Mouse (Mus musculus) gastrocnemius, adult 18-20 months (tissue): Measurements from ENCODE around the gene Alg5. TPM values are rescaled to one million over a fixed set of nuclear protein-coding genes. Genes with fewer than 3 reads are reported as not detected.
"Not testable (repeated sequence)": the region's sequence is repeated elsewhere in the genome, so short reads cannot be mapped to it uniquely, and the experiment has no call there.

Experiments used
- DNase-seq: peaks from one replicate; pipeline ENCODE4 v3.0.0; 2021; ENCODE audit warnings: low spot score
- long read RNA-seq, 2 experiments: library from polyadenylated mRNA; stranded (forward); transcript quantifications; one replicate each; pipeline ENCODE4 v2.0.0; 2021
- total RNA-seq, 2 experiments: library from RNA; stranded (reverse); gene quantifications; 2 replicates each; pipeline ENCODE4 v1.2.3; 2021

The Alg5 gene
- 1 to 10 TPM; 6.5 to 7.6 TPM for total RNA-seq
- long read RNA-seq, experiment 1, transcript Alg5-201 (10 exons, 1,471 nt): major isoform, 14 of 19 reads
- long read RNA-seq, experiment 1, partial matches to known transcripts: 0 of 19 reads
- long read RNA-seq, experiment 1, other reads (novel, unspliced or antisense): 3 of 19 reads
- long read RNA-seq, experiment 2, transcript Alg5-201 (10 exons, 1,471 nt): major isoform, 26 of 28 reads
- long read RNA-seq, experiment 2, partial matches to known transcripts: 0 of 28 reads
- long read RNA-seq, experiment 2, other reads (novel, unspliced or antisense): 2 of 28 reads

DNA sequence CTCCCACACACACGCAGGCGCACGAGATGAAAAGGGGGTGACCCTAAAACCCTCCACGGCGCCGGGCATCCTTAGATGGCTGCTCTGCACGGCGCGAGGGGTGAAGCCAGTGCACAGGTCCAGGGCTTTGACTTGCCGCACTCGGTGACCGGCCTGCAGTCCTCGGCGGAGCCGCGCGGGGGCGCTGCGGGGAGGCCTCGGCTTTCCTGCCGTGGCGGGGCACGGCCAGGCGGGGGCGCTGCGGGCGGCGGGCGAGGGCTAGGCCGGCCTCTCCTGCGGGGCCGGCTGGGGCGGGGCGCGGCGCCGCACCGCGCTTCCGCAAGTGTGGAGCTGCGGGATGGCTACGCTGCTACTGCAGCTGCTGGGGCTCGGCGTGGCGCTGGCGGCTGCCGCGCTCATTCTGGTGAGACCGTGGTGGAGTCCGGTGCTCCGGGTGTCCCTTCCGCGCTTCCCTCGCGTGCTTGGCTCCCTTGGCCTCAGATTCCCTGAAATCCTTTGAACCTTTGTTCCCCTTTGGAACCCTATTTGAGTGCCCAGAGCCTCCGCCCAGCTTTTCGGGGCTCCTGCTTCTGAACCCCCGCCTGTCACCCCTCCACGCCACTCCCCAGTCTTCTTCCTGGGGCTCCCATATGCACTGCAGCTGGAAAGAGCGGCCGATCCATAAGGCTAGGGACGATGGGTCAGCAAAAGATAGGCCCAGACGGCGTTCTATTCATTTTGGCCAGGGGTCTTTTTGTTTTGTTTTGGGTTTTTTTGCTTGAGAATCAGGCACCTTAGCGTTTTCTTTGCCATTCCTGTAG, at the start of gene Alg5, which contains the start of gene Exosc8:
TSS of gene Alg5 (plus strand) at position 293 of the 800 bp plus-strand sequence.
TSS of gene Exosc8 (minus strand) at position 147 of the 800 bp plus-strand sequence.
- DNase-seq: peak; percentile 90

DNA sequence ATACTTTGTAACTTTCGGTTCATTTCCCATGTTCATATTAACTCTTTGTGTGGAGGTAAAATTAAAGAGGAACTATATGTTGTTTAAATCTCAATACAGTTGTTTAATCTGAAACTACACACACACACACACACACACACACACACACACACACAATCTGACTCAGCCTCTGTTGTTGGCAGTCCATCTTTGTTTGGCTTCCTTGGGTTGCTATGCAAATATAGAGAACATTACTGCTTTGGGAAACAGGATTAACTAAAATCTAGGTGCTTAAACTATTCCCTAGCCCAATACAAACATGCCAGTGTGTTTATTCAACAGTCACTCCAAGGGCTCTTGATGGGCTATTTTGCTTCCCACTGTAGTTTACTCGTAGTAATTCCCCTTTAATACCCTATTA, 48.1 kb upstream of the Alg5 start:
- DNase-seq: no peak

DNA sequence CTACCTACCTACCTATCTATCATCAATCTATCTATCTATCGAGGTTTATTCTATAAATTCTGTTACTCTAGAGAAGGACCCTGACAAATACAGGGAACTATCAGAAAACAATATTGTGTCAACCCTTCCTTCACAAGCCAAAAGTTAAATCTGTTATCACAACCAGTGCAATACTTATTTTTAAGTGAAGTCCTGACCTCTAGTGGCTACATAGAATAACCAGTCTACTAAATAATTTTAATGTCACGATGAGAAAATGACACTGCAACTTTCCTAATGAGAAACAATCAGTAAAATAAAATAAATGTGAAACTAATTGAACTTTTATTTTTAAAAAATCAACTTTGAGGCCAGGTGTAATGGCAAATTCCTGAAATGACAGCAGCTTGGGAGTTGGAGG, 46.2 kb upstream of the Alg5 start:
- no peak for DNase-seq

DNA sequence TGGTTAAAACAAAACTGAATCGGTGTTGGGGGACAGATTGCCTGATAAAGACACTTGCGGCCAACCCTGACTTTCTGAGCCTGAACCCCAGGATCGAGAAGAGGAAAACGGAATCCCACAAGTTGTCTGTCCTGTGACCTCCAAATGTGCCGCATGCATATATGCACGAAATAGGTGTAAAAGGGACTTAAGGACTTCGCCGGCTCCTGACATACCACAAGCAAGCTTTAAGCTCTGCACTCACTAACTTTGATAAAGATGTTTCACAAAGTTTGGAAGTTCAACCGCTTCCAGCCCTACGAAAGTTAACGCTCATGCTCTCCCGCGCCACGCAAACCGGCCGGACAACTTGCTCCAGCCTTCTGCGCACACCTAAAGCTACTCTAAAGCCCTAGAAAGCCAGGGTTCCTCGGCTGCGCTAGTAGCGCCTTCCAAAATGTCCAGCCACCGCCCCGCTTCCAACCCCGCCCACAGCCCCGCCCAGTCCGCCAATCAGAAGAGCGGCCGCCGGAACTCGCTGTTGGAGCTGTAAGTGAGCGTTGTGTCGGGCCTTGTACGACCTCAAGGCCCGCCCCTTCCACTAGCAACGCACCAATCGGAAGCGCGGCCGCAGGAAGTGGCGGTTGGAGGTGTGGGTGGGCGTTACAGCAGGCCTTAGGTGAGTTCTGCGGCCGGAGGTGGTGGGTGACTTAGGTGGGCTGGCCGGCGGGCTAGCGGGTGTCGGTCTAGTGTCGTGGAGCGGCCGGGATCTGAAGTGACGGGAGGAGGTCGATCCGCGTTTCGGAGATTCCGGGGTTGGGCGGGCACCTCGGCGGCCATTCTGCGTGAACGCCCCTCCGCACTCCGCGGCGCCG, 42.9 kb upstream of the Alg5 start, which contains the start of gene Supt20:
TSS of gene Supt20 (plus strand) at position 606 of the 854 bp plus-strand sequence.
- peak; percentile 91 for DNase-seq

DNA sequence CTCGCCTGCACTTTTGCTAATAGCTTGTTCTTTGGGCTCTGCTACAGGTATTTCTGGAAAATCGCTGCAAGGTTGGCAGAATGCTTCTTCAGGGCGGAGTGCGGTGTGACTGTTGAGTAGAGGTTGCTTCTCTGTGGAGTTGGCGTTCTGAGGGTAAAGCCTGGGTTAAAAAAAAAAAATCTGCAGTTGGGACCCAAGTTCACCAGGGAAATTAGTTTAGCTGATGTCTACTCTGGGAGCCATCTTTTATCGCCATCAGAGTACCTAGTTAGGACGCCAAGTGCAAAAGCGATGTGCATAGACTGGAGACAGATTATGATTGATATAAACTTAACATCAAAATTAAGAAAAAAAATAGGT, 42.3 kb upstream of the Alg5 start:
- no peak for DNase-seq

DNA sequence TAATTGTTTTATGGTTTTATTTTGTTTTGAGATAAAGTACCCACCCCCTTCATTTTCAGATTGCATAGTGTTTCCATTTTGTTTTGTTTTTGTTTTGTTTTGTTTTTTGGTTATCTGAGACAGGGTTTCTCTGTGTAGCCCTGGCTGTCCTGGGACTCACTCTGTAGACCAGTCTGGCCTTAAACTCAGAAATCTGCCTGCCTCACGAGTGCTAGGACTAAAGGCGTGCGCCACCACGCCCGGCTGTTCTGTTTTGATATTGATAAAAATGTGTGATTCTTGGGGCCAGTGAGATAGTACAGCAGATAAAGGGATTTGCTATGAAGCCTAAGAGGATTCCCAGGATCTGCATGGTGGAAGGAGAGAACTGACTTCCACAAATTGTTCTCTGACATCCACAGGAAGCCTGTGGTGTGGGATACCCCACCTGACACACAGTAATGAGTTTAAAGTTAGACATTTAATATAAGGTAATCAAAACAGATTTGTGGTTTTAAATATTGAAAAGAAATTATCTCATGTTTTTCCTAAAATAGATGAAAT, 35.5 kb upstream of the Alg5 start:
- no peak for DNase-seq

DNA sequence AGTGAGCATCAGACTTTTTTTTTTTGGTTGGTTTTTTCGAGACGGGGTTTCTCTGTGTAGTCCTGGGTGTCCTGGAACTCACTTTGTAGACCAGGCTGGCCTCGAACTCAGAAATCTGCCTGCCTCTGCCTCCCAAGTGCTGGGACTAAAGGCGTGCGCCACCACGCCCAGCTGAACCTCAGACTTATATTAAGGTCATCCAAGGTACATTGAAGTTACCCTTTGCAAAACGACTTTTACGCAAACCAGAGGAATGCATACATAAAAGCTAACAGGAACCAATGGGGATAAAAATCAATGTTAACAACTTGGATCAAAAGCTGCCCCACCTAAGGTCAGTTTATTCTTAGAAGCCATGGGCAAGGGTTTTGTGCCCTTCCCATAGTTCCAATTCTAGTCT, 31.2 kb upstream of the Alg5 start:
- not testable (repeated sequence) for DNase-seq

DNA sequence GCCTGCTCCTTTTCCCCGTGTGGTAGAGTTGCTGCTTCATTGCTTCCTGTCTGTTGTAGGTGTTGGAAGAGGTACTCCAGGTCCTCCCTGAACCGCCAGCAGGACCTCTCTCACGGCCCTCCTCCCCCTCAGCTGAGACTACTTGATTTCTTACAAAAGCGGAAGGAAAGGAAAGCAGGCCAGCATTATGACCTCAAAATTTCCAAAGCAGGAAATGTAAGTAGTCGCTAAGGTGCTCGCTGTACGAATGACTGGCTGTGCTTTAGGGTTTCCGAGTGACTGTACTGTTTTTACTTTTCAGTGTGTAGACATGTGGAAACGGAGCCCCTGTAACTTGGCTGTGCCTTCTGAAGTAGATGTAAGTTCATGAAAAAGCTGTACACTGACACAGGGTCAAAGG, 26.4 kb upstream of the Alg5 start:
- DNase-seq: no peak

DNA sequence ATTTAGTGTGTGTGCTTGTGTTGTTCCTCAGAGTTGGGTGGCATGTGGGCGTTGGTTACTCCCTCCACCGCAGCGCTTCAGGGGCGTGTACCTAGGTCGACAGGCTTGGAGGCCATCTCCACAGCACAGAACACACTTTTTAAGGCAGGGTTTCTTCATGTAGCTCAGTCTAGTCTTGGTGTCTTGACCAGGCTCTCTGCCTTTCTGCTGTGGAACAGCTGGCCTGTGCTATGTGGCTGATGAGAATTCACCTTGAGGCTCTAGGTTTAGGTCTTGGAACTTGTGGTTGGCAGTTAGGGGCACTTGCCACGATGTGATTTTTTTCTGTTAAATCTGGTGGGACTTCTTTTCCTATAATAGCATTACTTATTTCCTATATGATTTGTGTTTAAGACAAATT, 21.1 kb upstream of the Alg5 start, which contains the start of gene Gm21958:
TSS of gene Gm21958 (minus strand) at position 101 of the 400 bp plus-strand sequence.
- DNase-seq: no peak

DNA sequence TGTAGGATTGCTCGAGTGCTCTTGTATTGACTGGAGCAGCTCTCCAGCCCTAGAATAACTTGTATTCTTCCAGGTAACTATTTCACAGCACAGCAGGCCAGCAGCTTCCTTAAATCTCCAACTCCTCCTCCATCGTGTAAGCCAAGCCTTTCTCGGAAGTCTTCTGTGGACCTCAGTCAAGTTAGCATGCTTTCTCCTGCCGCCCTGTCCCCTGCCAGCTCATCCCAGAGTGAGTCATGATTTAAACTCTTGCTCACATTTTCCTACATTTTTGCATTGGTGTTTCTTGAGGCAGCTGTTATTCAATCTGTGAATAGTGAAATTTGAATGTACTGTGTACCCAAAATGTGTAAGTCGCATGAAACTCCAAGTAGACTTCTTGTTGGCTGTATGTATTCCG, 19.9 kb upstream of the Alg5 start:
- no peak for DNase-seq

DNA sequence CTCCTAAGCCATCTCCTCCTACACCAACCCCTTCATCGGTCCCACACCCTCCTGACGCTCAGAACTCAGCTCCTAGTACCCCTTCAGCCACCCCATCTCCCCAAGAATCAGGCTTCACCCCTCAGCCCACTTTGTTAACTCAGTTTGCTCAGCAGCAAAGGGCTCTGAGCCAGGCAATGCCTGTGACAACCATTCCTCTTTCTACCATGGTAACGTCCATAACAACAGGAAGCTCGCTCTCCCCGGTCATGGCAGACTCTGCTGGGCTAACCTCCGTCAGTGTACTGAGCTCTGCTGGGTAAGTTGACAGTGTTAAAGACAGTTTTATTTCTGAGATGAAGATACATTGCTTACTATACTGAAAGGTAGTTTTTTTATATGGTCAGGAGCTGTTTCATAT, 18.0 kb upstream of the Alg5 start:
- DNase-seq: no peak

DNA sequence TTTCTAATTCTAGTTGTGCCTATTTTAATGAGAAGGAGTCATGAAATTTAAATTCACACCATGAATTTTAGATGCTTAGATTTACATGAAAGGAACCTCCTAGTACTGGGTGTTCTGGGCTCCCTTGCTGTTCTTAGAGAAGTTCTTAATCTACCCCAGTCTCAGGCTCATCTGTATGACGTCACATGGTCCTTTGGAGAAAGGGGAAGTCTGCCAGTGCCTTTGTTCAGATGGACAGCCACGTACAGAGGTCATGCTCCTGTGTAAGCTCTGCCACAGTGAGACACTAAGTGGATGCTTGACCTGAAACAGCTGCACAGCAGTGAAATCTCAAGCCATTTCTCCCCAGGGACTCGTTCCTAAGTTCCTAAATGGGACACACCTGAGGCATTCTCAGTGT, 16.4 kb upstream of the Alg5 start:
- DNase-seq: no peak

DNA sequence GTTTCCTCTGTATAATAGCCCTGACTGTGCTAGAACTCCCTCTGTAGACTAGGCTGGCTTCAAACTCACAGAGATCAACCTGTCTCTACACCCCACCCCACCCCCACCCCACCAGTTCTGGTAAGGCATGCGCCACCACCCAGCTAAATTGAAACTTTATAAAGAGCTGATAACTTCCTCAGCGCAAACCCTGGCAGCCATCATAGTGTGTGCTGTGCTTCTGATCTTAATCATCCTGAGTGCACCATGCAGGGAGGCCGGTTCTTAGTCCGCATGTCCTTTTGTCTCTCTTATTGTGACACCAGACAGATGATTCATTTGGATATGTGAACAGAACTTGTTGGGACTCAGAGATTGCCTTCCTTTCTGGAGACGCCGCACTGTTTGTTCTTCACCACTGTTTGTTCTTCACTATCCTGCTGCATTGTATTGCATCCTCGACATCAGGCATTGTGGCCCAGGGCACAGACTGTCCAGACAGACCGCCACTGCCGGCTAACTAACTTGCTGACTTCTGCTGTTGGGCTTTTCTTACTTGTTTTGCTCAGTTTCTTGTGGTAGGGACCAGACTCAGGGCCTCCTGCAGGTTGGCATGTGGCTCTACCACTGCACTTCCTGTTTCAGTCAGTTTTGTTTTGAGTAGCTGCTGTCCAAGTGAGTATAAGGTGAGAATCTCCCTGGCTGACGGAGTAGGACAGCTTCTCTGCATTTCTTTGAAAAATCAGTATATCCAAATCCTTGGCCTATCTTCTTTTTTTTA, 11.4 kb upstream of the Alg5 start:
- DNase-seq: no peak

DNA sequence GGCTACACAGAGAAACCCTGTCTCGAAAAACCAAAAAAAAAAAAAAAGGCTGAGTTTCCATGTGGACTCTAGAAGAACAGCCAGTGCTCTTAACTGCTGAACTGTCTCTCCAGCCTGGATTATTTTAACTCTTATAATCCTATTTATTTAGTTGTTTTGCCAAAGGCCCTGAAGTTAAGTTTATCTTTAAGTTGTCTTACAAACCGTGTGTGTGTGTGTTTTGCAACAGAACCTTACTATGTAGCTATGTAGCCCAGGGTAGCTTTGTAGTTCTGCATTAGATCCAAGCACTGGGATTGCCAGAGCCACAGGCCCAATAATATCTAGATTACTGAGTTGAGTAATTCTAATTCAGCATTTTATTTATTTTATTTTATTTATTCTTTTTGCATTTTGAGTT, 10.0 kb upstream of the Alg5 start:
- no peak for DNase-seq

DNA sequence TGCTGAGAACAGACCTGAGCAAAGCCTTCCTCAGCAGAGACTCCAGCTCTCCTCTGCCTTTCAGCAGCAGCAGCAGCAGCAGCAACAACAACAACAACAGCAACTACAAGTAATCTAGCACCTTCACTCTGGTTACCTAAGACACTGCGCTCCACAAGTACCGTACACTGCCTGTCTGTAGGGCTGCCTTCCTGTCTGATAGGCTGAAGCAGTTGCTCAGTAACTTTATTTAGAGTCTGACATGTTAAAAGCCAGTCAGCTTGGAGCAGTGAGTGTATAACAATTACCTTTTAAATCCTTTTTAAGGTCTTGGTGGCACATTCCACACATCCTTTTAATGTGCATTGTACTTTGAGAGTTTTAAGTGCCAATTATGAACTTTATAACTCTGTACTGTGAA, 7.8 kb upstream of the Alg5 start:
- no peak for DNase-seq

DNA sequence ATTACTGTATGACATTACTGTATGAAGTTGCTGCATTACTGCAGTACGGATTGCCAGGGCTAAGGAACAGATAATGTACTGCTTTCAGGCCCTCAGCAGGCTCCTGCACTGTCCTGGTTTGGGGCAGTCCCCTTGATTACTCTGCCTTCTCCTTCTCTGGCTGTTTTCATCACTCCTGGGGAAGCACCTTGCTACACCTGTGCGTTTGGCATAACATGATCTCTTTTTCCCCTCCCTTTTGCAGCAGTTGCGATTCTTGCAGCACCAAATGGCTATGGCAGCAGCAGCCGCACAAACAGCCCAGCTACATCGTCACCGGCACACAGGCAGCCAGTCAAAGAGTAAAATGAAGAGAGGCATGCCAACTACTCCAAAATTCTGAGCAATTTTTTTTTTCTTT, 7.2 kb upstream of the Alg5 start:
- no peak for DNase-seq

DNA sequence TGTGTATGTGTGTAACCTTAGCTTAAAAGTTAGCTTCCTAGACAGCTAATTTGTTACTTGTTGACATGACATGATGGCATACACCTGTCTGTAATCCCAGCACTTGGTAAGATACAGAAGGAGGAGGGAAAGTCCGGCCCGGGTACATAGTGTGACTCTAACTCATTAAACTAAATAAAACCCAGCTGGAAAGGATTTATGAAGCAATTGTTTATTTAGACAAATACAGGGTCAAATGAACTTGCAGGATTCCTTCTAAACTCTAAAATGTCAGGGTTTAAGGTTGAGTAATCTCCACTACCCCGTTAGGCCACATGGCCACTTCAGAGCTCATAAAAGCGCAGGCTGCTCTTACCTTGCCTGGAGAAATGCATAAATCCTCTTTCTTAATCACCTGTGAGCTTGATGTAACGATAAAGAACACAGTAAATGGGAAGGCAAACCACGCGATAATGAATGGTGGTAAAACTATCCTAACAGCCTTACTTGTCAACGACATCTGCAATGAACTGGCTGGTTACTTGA, 3.7 kb upstream of the Alg5 start:
- DNase-seq: no peak

DNA sequence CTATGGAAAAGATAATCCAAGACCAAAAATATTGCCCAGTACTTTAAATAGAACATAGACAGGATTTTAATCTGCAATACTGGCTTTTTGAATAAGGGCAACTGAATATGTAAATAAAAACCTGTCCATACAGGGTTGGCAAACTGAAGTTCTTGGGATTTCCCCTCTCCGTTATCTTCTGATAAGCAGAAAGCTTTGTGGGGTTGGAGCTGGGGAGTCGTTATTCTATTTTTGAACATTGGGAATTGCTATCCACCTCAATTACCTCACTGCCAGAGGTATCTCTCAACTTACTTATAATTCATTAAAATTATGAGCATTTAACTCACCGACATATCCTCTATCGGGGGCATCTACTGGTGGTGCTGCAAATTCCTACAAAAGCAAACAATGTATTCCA, 3.0 kb upstream of the Alg5 start:
- no peak for DNase-seq

DNA sequence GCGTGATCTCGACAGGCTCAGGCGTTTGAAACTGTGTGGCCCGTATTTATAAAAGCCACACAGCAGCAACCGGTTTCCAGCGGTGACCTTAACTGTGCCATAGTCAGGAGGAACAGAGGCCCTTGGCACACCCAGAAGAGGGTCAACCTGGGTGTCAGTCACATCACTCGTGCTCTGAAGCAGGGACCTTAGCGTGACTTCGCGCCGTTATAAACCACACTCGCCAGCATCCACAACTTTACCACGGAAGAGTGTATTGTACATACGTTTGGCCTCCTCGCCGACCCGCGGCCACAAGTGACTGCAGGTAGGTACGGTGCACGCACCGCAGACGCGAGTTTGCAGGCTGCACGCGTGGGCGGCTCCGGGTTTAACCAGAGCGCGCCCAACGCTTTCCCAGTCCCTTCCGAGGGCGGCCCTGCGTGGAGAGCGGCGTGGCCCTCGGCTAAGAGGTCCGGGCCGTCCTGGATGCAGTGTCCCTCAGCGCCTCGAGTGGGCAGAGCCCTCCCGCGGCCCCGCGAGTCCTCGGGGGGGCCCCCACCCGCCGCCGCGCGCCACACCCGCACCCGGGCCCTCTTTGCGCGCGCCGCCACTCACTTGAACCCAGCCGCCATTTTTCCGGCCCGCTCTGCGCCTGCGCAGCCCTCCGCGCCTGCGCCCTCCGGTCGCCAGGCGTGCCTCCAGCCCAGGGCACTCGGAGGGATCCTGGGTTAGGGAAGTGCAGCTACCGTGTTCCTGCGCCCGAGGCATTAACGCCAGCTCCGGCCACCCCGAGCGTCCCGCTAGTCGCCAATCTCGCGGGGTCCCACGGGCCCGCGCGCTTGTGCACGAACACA, 710 bp upstream of the Alg5 start:
- DNase-seq: peak; percentile 85
